Mouse (Mus musculus): Measurements from ENCODE around the gene Frmd4b. TPM values are rescaled to one million over a fixed set of nuclear protein-coding genes. Genes with fewer than 3 reads are reported as not detected.
A peak's percentile ranks its signal among the peaks of the same experiment; 100 is the strongest.
"Not testable (repeated sequence)": the region's sequence is repeated elsewhere in the genome, so short reads cannot be mapped to it uniquely, and the experiment has no call there.

The Frmd4b gene
- polyA plus RNA-seq, 1 experiment from 2014 or later: 6.3 TPM

DNA sequence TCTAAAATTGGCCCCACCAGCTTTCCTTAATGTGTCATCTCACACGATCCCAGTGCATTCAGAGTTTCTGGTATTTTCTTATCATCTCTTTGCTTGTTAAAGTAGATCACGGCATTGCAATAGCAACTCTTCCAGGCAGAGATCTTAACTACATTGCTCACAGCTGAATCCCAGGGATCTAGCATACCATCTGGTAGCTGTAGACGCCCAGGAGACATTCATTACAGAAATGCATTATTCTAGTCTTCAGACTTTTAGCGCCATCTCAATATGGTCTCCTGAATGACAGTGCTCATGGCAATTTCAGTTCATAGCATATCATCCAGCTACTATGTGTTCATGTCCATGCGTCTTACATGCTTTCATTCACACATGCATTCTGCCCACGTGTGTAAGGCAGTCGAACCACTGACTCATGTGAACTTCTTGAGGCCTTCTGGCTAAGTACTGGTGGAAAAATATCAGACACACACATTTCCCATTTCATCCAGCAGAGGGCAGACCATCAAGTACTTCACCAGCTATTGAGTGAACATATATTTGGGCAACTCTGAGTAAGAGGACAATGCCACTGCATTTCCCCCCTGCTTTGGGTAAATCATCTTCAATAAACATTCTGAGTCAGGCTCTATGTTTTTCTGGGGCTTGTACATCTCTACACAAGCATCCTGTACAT is 197.4 kb downstream of the Frmd4b start:
- peak; percentile 81 for DNase-seq (ENCODE audit: low spot score)

GRCm38 (mm10) chr6:97416972-97417554 is 200.3 kb downstream of the Frmd4b start:
- DNase-seq (ENCODE audit: low spot score): peak; percentile 69

DNA sequence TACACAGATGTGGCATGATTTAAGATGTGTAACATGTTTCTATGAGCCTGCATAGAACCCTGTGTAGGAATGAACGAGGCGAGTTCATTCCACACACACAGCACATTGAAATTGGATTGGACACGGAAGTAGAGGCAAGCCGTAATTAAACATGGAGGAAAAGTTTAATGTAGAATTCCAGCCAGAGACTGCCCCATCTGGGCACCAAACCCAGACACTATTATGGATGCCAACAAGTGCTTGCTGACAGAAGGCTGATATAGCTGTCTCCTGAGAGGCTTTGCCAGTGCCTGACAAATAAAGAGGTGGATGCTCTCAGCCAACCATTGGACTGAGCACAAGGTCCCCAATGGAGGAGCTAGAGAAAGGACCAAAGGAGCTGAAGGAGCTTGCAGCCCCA is 201.8 kb downstream of the Frmd4b start:
- not testable (repeated sequence) for DNase-seq (ENCODE audit: low spot score)

- DNase-seq (ENCODE audit: low spot score): no peak
Observed at GRCm38 (mm10) chr6:97413453-97413852, 203.9 kb downstream of the Frmd4b start.

GRCm38 (mm10) chr6:97412403-97412802 is 204.9 kb downstream of the Frmd4b start:
- DNase-seq (ENCODE audit: low spot score): no peak

DNA sequence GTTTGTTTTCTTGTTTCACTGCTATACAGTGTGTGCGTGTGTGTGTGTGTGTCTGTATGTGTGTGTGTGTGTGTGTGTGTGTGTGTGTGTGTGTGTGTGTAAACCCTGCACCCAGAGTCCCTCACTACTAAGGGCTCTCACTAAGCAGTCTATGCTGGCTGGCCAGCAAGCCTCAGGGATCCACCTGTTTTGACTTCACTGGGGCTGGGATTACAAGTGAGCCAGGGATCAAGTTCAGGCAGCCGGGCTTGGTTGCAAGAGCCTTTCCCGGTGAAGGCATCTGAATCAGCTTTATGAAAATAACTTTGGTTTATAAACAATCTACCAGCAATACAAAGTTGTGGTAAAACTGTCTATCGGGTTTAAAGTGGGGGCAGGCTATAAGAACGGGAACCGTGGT is 206.0 kb downstream of the Frmd4b start:
- DNase-seq (ENCODE audit: low spot score): no peak

DNA sequence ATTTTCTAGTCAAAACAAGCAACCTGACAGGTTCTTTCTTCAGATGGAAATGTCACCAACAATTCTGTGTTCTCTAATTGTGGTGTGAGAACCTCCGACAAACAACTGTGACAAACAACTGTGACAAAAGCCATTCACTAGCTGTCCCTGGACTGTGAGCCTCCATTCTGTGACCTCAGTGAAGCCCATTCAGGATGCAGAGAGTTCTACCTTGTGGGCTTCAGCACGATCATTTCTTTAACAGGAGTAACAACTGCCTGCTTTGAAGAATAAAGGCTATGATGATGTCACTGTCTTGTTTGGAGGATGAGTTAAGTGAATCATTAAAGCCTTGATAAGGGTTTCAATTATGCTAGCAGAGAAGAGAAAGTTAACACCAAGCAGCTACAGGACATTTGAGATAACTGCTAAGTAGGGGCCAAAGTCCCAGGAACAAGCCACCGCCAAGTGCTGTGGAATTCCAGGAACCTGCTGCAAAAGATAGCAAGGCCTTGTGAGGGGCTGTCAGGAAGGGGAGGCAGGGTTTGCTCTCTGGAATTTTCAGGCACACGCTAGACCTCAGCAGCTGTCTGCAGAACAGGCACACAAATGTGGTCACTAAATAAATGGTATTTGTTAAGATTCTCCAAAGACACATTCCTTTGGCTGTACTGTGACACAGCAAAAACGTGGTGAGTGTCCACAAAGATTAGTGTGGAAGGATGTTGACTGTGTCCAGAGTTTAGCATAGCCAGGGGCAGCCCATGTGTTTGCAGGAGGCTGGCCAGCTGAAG is 207.7 kb downstream of the Frmd4b start:
- DNase-seq (ENCODE audit: low spot score): no peak

DNA sequence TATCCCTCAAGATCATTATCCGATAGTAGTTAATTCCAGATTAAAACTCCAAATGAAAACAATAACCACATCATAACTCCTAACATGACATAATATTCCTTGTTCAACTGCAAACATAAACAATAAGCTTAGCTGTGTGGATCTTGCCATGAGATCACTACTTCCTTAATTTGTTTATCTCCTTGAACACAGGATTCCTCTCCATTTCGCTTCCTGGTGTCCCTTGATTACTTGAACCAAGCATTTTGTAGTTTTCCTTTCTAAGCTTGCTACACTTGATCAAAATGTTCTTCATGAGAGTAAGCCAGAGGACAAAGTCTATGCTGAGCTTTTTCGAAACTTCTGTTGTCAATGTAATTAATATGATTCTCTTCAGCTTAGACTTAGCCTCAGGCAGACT is 209.4 kb downstream of the Frmd4b start:
- DNase-seq (ENCODE audit: low spot score): no peak

GRCm38 (mm10) chr6:97407425-97407824 is 209.9 kb downstream of the Frmd4b start:
- no peak for DNase-seq (ENCODE audit: low spot score)

DNA sequence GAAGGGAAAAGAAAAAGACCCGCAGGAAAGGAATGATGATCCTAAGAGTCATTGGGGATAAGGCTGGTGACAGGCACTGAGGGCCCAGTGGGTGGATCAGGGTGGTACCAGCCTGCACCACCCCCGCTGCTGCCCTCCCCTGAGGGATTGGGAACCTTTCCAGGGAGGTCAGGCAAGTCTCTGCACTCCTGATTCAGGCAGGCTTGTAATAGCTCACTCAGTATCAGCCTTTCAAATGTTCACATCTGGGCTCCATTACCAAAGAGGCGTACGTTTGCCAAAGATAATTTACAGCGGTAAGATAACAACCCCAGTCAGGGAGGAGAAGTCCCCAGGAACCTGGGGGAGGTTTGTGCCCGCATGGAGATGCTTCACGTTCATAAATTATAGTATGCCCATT is 212.0 kb downstream of the Frmd4b start:
- DNase-seq (ENCODE audit: low spot score): no peak

DNA sequence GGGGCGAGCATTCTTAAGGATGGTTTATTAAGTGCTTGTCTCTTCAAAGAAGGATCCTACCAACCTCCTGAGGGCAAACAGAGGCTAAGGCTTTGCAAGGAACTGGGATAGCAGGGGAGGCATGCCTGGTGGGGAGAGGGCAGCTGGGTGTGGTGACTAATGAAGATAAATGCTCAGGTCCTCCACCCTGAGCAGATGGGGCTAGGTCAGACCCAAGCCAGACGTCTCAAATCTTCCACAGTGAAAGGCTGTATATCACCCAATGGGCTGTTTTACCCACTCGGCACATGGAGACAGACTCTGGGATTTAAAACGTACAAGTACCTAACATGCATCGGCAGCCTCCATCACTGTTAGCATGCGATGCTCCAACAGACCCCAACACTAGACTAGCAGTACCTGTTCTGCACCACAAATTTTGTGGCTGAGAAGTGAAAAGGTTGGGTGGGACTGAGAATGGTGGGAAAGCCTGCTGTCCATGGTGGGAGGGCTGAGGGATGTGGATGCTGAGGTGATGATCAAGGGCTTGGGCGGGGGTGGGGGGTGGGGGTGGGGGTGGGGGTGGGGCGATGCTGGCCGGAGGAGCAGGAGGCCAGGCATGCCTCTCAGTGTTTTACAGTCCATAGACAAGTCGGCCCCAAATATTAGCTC is 214.4 kb downstream of the Frmd4b start:
- DNase-seq (ENCODE audit: low spot score): no peak

GRCm38 (mm10) chr6:97400446-97400845 is 216.9 kb downstream of the Frmd4b start:
- DNase-seq (ENCODE audit: low spot score): no peak

- no peak for DNase-seq (ENCODE audit: low spot score)
Observed at GRCm38 (mm10) chr6:97397935-97398334, 219.4 kb downstream of the Frmd4b start.

DNA sequence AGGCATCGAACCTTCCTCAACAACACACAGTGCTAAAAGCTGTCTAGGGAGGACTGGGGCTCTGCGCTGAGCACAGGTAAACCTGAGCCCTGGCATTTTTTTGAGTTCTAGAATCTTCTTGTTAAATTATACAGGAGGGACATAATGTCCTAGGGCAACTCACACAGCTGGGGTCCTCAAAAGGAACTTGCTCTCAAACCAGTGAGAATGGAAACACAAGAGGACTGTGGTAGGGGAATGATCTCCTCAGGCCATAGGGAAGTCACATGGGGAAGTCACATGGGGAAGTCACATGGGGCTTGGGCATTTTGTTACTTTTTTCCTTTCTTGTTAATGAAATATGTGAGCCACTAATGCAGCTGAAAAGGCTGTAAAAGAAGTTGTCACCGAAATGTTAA is 220.4 kb downstream of the Frmd4b start:
- DNase-seq (ENCODE audit: low spot score): no peak

DNA sequence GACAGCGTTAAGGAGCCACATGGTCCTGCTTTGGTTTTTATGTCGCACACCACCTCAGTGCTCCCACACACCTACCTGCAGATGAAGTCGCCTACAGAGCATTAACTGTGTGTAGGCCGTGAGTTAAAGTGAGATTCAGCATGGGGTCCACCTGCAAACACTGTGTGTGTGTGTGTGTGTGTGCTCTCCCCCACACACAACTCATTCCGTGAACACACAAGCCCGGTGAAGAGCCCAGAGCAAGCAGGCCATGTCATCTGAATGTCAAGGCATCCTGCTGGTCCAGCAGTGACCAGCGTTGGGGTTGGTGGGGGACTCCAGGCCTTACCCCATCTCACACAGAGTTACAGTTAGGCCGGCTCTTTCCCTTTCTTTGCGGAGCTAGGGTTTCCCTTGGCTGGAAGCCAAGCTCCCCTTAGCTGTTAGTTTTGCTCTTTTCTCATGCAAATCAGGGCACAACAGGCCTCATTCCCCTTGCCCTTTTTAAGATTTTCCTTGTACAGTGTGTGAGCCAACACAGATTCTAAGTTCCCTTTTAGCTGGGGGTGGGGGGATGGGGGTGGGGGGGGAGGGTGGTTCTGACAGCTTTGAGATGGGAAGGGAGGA is 220.9 kb downstream of the Frmd4b start:
- no peak for DNase-seq (ENCODE audit: low spot score)

- DNase-seq (ENCODE audit: low spot score): no peak
Observed at GRCm38 (mm10) chr6:97395477-97396350, 221.6 kb downstream of the Frmd4b start.

- DNase-seq (ENCODE audit: low spot score): peak; percentile 39
Observed at GRCm38 (mm10) chr6:97394473-97395075, 222.8 kb downstream of the Frmd4b start.

DNA sequence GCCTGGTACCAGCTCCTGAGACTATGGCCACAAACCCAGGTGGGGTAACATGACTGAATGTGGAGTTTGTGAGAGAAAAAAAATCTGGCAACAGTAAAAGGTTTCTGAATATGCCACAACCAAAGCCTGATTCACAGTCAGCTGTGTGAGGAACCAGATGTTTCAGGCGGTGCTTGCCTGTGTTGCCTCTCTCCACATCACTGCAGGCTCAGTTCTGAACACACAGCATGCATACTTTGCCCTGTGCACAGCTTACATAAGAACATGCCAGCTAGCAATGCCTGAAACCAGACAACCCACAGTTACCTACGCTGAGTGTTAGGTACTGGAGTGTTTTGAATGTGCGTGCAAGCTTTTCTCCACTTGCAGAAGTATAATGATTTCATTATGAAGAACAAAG is 224.4 kb downstream of the Frmd4b start:
- no peak for DNase-seq (ENCODE audit: low spot score)

- no peak for DNase-seq (ENCODE audit: low spot score)
Observed at GRCm38 (mm10) chr6:97387388-97387787, 230.0 kb downstream of the Frmd4b start.

DNA sequence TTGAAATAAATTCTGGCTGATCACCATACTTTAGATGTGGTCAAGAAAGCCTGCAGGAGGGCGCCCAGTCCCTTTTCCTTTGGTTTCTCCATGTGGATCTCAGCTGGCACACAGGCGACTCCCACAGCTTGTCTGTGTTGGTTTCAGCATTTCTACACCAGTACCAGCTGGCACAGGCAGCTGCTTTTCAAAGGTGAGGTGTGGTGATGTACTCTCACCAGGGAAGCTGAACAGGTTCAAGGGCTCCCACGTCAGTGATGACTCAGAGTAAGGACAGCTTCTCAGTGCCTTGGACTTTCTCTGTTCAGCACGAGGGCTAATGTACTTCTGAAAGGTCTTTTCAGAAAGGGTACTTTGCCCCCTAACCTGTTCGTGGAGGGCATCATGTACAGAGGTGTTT is 232.4 kb downstream of the Frmd4b start:
- DNase-seq (ENCODE audit: low spot score): no peak

Data from thymus, postnatal 0 days (tissue).